Mouse (Mus musculus) heart, adult 2 months (tissue): ENCODE results near the gene Tmem266.

Experiments used
- CTCF ChIP-seq: fragments of 200-600 bp; IDR thresholded peaks from 2 replicates; pipeline ENCODE4 v1.8.1; 2022; ENCODE audit warnings: antibody characterized with exemption, mild to moderate bottlenecking, moderate library complexity
- POLR2A ChIP-seq: fragments of 200-500 bp; IDR thresholded peaks from 2 replicates; pipeline ENCODE4 v1.6.1; 2011; ENCODE audit warnings: mild to moderate bottlenecking, low read depth, low read length, control low read depth; ENCODE audit not compliant: insufficient read depth

DNA sequence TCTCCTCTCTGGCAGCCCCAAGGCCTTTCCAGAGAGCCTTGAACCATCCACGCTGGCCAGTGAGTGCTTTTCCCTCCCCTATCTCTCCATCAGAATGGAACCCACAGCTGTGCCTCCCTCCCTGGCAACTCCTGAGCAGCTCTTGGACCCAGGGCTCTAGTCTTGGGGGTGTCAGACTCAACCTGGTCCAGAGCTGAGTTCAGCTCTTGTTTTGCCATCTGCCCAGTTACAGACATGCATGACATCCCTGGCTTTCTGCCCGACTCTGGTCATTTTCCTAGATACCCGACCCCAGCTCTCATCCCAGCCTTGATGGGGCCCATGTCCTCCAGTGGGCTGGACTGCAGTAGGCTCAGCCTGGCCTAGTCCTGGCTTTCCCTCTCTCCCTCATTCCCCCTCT lies 111.7 kb downstream of the Tmem266 start:
- no peak for TF ChIP-seq POLR2A
- no peak for TF ChIP-seq CTCF
